Mouse (Mus musculus): Measurements from ENCODE around the gene 1700016H13Rik.

1700016H13Rik gene

DNA sequence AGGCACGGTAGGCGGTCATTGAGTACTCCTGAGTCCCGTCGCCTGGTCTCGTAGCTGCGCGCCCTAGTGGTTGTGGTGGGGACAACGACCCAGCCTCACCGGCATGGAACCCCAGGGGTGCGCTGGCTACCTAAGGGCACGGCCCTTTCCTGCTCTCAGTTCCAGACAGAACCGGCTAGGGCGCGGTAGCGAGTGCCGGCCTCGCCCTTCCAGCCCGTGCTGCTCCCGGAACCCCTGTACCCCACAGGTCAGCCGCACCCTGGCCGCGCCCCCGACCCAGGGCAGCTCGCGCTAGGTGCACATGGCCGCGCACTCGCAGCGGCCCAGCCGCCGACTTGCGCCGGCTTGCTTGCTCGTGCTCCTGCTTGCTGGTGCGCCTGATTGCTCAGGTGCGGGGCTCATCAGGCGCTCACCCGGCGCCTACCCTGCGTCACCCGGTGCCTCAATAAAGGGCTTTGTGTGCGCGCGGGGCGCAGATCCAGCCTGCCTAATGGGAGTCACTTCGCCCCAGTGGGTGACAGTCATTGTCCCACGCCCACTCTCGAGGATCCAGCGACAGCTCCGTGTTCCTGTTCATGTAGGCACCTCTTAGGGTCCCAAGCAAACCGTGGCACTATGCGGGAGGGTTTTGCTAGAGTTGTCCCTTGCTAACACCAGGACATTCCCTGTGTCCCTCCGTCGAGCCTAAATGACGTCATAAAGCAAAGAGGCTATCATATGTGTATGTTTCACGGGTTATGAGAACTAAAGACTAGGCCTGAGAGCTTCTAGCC is at the start of gene 1700016H13Rik:
1700016H13Rik (minus strand) TSS at position 665 of the 773 bp plus-strand sequence.
- DNase-seq (ENCODE audit: low spot score): peak; percentile 86

DNA sequence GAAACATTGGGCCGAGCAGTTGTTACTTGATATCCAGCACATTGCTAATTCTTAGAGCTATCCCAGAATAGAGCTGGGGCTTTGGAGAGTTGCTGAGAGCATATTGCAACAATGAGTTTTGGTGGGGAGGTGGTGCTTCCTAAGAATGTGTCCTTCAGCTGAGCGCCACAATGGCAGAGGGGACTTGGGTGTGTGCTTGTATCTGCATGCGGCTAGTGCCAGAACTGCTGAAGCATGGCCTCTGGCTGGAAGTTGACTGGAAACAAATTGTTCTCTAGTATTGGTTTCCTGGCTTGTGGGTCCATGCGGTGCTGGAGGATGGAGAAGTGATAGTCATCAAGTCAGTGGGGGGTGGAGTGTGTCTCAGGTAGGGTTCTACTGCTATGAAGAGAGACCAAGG is 49.5 kb upstream of the 1700016H13Rik start:
- no peak for DNase-seq (ENCODE audit: low spot score)

- DNase-seq (ENCODE audit: low spot score): no peak
These were observed 46.7 kb upstream of the 1700016H13Rik start for GRCm38 (mm10) chr5:103702527-103702926.

DNA sequence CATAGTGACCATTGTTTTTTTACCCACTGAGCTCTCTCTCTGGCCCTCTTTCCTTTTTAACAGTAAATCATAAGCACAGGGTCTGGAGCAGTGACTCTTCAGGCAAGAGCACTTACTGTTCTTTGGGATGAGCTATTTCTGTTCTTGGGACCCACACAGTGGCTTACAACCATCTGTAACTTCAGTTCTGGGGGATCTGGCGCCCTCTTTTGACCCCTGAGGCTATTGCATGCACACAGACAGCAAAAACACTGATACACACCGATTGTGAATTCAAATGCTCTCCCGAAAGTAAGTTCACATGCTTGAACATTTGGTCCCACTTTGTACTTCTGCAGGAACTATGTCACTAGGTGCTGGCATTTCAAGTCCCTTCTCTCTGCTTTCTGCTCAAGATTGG is 45.7 kb upstream of the 1700016H13Rik start:
- no peak for DNase-seq (ENCODE audit: low spot score)

DNA sequence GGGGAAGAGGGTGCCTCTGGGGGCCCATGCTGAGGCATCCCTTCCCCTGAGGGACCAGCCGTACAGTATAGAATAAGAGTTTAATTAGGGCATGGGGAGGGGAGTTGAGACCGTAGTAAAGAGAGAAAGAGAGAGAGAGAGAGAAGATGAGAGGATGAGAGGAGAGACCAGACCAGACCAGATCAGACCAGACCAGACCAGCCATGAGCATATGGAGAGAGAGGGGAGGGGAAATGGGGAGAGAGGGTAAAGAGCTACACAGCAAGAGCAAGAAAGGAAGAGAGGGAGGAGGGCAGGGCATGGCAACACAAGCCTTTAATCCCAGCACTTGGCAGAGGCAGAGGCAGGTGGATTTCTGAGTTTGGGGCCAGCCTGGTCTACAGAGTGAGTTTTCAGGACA is 44.9 kb upstream of the 1700016H13Rik start:
- DNase-seq (ENCODE audit: low spot score): no peak

- no peak for DNase-seq (ENCODE audit: low spot score)
These were observed 43.7 kb upstream of the 1700016H13Rik start for GRCm38 (mm10) chr5:103699537-103699936.

DNA sequence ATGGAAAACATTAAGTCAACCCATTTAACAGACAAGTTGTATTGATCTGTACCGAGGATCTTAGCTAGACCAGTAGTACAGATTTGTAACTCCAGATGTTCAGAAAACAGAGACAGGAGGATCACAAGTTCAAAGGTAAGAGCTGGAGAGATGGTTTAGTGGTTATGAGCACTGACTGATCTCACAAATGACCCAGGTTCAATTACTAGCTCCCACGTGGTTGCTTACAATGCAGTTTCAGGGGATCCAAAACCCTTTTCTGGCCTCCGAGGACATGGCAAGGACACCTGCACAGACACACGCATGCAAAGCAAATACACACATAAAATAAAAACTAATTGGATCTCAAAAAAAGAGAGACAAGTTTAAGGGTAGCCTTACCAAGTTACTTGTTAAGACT is 42.8 kb upstream of the 1700016H13Rik start:
- no peak for DNase-seq (ENCODE audit: low spot score)

GRCm38 (mm10) chr5:103697875-103698491 is 42.2 kb upstream of the 1700016H13Rik start:
- DNase-seq (ENCODE audit: low spot score): no peak

- DNase-seq (ENCODE audit: low spot score): no peak
These were observed 38.3 kb upstream of the 1700016H13Rik start for GRCm38 (mm10) chr5:103694094-103694493.

GRCm38 (mm10) chr5:103693041-103693641 is 37.3 kb upstream of the 1700016H13Rik start:
- DNase-seq (ENCODE audit: low spot score): peak; percentile 46

- DNase-seq (ENCODE audit: low spot score): no peak
These were observed 36.8 kb upstream of the 1700016H13Rik start for GRCm38 (mm10) chr5:103692531-103693040.

- DNase-seq (ENCODE audit: low spot score): peak; percentile 86
These were observed 36.1 kb upstream of the 1700016H13Rik start, which contains the start of gene Aff1 for GRCm38 (mm10) chr5:103691624-103692530. Aff1 (plus strand) TSS chr5:103692374.

DNA sequence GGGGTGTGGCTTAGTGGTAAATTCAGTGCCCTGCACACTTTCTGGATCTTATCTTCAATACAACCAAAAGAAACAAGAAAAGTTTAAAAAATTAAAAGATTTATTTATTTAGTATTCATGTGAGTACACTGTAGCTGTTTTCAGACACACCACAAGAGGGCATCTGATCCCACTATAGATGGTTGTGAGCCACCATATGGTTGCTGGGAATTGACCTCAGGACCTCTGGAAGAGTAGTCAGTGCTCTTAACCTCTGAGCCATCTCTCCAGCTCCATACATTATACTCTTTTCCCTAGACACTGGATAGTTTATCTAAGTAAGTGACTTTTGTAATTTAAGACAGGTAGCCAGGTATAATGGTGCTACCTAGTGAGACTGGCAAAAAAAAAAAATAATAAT is 35.4 kb upstream of the 1700016H13Rik start:
- DNase-seq (ENCODE audit: low spot score): no peak

DNA sequence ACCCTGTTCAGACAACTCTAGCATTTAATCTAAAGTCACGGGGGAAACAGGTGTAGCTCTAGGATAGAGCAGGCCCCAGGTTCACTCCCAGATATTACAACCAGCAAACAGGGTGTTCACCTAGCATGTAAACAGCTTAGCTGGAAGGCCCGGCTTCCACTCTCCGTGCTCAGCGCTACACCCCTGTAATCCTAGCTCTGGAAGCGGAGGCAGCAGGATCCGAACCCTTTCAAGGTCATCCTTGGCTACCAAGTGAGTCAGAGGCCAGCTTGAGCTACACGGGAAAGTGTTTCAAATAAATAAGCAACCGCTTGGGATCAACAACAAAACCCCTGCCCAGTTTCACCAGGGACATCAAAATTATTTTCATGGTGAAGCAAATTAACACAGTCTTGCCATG is 34.4 kb upstream of the 1700016H13Rik start:
- DNase-seq (ENCODE audit: low spot score): no peak

DNA sequence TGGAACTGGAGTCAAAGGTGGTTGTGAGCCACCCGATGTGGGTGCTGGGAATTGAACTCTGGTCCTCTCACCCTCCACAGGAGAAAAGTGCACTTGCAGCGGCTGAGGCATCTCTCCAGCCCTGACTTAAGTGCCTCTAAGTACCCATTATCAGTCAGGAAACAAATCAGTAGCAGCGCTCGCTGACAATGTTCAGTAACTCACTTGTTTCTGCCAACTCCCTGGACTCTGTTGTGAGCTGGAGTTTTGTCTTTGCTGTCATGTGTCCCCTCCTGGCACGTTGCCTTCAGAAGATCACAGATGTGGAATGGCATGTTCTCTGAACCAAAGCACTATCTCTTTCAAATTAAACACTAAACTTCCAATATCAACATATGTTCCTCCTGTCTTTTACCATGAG is 33.8 kb upstream of the 1700016H13Rik start:
- DNase-seq (ENCODE audit: low spot score): no peak

- no peak for DNase-seq (ENCODE audit: low spot score)
These were observed 26.0 kb upstream of the 1700016H13Rik start for GRCm38 (mm10) chr5:103681824-103682223.

DNA sequence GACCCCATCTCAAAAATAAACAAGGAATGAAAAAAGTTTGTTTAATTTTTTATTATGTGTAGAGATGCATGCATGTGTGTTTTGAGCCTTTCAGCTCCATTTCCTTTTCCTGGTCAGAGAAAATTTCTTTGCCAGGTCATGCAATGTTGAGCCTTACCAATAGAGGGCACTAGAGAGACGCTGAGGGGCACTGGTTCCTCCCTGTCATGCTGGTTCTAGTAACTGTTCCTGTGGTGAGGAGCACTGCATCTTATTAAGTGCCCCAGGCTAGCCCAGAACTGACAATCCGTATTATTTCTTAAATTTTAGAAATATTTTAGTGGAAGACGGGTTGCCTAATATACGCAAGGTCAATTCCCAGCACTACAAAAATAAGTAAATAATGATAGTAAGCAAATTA is 24.6 kb upstream of the 1700016H13Rik start:
- peak; percentile 88 for DNase-seq (ENCODE audit: low spot score)

- DNase-seq (ENCODE audit: low spot score): no peak
These were observed 23.2 kb upstream of the 1700016H13Rik start for GRCm38 (mm10) chr5:103678974-103679373.

GRCm38 (mm10) chr5:103677894-103678293 is 22.1 kb upstream of the 1700016H13Rik start:
- DNase-seq (ENCODE audit: low spot score): no peak

DNA sequence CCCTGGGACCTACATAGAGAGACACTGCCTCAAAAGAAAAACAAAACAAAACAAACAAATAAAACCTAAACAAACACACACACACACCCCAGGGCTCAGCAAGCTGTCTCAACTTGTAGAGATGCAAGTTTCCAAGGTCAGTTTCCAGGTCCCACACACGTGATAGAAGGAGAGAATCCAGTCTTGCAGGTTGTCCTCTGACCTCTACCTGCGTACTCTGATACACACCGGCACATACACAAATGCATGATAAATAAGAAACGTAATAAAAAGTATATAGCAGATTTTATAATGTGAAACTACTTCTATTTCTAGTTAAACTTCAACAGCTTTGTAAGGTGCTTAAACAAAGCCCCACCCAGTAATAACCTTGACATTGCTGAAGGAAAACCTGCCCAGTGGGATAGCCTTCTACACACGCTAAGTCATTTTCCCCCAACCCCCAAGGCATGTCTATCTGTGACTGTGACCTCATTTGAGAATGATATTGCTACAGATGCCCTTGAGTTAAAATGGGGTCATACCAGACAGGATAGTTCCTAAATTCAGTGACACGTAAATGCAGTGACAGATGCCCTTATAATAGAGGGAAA is 20.6 kb upstream of the 1700016H13Rik start:
- DNase-seq (ENCODE audit: low spot score): no peak

GRCm38 (mm10) chr5:103674482-103674881 is 18.7 kb upstream of the 1700016H13Rik start:
- DNase-seq (ENCODE audit: low spot score): no peak
